Mouse (Mus musculus) layer of hippocampus, adult 11-12 months (tissue): ENCODE measurements around the gene Sgk2.

ENCODE experiments used
- DNase-seq: peaks from one replicate; pipeline ENCODE4 v3.0.0; 2022; ENCODE audit warnings: low spot score

Sgk2 gene

DNA sequence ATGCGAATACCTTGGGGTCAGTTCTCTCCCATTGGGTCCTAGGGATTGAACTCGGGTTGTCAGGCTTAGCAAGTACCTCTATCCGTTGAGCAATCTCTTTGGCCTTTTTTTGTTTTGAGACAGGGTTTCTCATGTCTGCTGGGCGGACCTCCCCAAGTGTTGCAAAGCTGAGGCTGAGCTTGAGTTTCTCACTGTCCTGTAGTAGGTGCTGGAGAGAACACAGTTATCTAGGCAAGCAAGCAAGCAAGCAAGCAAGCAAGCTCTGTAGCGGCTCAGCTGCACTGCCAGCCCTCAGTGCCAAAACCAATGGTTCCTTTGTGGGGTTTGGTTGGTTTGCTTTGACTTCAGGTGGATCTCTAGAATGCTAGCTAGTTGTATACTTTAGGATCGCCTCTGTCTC lies 73.5 kb downstream of the Sgk2 start:
- DNase-seq, result no peak

DNA sequence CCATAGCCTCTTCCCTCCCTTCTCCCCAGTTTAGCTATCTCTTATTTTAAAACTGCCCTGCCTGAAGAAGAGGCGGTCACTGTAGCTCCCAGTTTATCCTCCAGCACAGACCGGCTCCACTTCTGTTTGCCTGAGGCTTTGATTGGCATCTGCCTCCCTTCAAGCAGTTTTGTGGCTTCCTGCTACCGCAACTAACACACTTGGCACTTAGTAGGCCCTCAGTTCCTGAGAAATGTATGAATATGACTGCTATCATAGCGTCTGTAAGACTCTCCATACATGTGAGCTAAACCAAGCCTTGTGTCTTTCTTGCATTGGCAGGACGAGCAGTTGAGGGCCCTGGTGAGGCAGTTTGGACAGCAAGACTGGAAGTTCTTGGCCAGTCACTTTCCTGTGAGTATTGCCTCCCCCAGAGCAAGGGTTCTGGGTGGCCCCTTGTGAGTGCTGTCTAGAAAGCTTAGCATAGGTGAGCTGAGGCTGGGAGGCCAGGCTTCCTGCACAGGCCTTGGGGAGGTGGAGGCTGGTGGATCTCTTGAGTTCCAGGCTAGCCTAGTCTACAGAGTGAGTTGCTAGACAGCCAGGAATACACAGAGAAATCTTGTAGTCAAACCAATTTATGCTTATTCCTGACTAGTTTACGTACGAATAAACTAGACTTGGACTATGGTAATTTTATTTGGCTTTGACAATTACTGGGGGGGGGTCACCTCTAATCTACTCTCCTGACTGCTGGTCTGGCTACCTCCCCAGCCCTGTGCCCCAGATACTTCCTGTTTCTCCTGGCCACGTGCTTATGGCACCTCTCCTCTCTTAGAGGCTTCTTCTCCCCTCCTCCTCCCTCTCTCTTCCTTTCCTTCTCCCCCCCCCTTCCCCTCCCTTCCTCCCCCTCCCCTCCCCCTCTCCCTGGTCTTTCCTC lies 74.3 kb downstream of the Sgk2 start:
- DNase-seq, result no peak

DNA sequence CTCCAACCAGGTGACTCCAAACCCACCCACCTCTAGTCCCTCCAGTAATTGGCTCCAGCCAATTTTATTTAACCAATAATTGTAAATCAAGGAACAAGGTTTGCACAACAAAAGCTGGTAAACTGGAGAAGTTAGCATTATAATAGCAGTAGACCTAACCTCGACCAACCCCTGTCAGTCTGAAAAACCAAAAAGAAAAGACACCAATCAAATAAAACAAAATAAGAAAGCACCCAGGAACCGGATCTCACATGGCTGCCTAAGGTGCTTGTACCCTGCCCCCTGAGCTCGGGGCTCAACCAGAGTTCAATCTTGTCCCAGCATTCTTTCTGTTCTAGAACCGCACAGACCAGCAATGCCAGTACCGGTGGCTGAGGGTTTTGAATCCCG lies 75.0 kb downstream of the Sgk2 start:
- DNase-seq, result no peak
